Mouse (Mus musculus): ENCODE results near the gene Als2. TPM values are rescaled to one million over a fixed set of nuclear protein-coding genes. Genes with fewer than 3 reads are reported as not detected.

The Als2 gene
- total and polyA plus RNA-seq, 2 experiments from 2014 or later = 11.0 to 39.4 TPM

DNA sequence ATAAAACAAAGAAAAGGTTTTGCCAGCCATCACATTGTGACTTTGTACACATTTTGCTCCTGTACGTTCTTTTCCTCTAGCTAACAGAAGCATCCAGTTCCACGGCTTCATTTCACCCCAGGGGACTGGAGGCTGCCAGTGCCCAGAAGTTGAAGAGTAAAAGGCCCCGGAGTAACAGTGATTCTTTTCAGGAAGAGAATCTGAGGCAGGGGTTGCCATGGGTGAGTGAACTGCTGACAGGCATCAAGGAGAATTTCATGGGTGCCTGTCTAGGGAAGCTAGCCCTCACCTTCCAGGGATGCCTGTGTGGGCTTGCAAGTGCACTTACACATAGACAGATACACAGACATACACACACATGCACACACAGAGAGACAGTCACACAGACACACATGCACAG is 20.7 kb upstream of the Als2 start:
- Histone ChIP-seq H3K27ac (ENCODE audit: low read depth, low read length) (no peak overlapping the region), H3K27me3 (ENCODE audit: insufficient read depth, low read length) (no peaks in the 10 kb centered on the region), H3K9me3 (ENCODE audit: low read length) (no peaks in the 10 kb centered on the region), H3K9ac (no peak overlapping the region), H3K4me2 (ENCODE audit: low read depth) (no peak overlapping the region), H3K4me3 (ENCODE audit: low read depth, low read length) (no peak overlapping the region), H3K36me3 (ENCODE audit: insufficient read depth) (no peaks in the 10 kb centered on the region), H3K4me1 (ENCODE audit: insufficient read depth) (no peaks in the 10 kb centered on the region)
- WGBS = 23% methylated on average over 3 of the region's 3 CpGs
- no peak for TF ChIP-seq CTCF (IDR thresholded peaks at IDR 0.05; ENCODE audit: low read depth)
- DNase-seq (no peak), ATAC-seq (no peak)

DNA sequence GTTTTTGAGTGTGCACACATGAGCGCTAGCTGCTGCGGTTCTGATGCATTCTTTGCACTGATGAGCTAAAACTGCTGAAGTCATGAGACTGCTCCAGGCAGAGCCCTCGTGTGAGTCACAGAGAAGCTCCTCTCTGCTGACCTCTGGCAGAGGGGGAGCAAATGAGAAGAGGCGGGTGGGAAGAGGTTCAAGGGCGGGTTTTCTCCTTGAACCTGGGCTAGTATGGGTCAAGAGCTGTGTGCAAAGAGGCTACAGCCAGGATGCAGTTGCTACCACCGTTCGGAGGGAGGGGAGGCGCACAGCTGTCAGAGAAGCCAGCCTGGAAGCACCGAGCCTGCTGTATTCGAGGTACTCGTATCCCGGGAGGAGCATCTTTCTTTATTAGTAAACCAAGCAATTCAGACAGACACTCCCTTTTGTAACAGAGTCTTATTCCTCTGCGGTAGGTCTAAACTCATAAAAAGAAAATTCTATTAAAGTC is 19.8 kb upstream of the Als2 start, which contains the start of gene Cdk15:
TSS of gene Cdk15 (plus strand) at position 156 of the 481 bp plus-strand sequence.
- H3K27me3 ChIP-seq (ENCODE audit: insufficient read depth, low read length) = no peaks in the 10 kb centered on the region
- no peaks in the 10 kb centered on the region for H3K36me3 ChIP-seq (ENCODE audit: insufficient read depth)
- H3K9me3 ChIP-seq (ENCODE audit: low read length) = no peaks in the 10 kb centered on the region
- 27% methylated on average over 13 of the region's 13 CpGs for WGBS
- no peak for ATAC-seq
- H3K4me1 ChIP-seq (ENCODE audit: insufficient read depth) = no peaks in the 10 kb centered on the region
- DNase-seq = no peak
- H3K4me2 ChIP-seq (ENCODE audit: low read depth) = no peak within 1 kb of the TSS
- TF ChIP-seq CTCF (IDR thresholded peaks at IDR 0.05; ENCODE audit: low read depth) = no peak
- H3K4me3 ChIP-seq (ENCODE audit: low read depth, low read length) = no peak within 1 kb of the TSS
- H3K27ac ChIP-seq (ENCODE audit: low read depth, low read length) = no peak within 1 kb of the TSS
- no peak within 1 kb of the TSS for H3K9ac ChIP-seq

DNA sequence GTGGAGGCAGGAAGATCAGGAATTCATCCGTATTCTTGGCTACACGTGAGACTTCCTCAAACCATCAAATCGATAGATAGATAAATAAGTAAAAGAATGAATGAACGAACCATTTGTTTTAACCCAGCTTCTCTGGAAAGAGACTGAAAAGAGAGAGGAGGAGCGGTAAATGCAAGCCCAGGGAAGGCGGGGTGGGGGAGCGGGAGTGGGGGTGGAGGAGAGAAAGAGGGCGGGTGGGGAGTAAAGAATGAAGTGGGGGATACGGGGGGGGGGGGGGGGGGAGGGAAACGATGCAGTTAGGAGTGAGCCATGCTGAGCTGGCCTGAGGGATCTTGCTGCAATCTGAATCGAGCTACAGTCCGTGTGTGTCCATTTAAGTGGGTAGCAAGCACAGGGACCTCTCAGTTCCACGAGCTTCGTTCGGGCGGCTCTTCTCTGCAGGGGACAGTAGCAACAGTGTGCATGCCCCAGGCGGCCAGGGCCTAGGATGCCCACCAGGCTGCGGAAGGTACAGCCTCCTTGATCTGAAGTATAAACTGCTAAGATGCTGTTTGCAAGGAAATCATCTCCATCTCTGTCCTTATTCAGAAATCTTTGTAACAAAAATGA is 16.4 kb upstream of the Als2 start:
- Histone ChIP-seq H3K27me3 (ENCODE audit: insufficient read depth, low read length) (no peaks in the 10 kb centered on the region), H3K4me1 (ENCODE audit: insufficient read depth) (no peaks in the 10 kb centered on the region), H3K4me3 (ENCODE audit: low read depth, low read length) (peak overlapping the region; percentile 27), H3K9ac (peak overlapping the region; percentile 48), H3K36me3 (ENCODE audit: insufficient read depth) (no peaks in the 10 kb centered on the region), H3K27ac (ENCODE audit: low read depth, low read length) (no peak overlapping the region), H3K4me2 (ENCODE audit: low read depth) (peak overlapping the region; percentile 53), H3K9me3 (ENCODE audit: low read length) (no peaks in the 10 kb centered on the region)
- DNase-seq (peak; percentile 9), ATAC-seq (peak; percentile 63)
- WGBS = 5% methylated on average over 16 of the region's 18 CpGs
- TF ChIP-seq CTCF (IDR thresholded peaks at IDR 0.05; ENCODE audit: low read depth) = no peak

DNA sequence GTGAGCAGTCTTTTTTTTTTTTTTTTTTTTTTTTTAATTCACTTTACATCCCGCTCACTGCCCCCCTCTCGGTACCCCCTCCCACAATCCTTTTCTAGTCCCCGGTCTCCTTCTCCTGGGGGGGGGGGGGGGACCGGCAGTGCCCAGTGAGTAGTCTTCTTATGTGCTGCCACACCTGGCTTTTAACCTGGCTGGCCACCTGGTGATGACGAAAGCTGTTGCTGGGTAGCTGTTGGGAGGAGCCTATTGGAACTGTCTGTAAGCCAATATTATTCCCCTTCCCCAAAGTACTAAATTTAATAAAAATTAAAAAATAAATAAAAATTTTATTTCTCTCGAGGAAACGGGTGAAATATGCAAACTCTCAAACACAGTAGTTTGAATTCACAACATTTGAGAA is 15.7 kb upstream of the Als2 start:
- ATAC-seq (no peak), DNase-seq (no peak)
- Histone ChIP-seq H3K27me3 (ENCODE audit: insufficient read depth, low read length) (no peaks in the 10 kb centered on the region), H3K4me3 (ENCODE audit: low read depth, low read length) (peak overlapping the region; percentile 27), H3K9ac (peak overlapping the region; percentile 48; the same call in 1 of the 2 replicates), H3K4me1 (ENCODE audit: insufficient read depth) (no peaks in the 10 kb centered on the region), H3K9me3 (ENCODE audit: low read length) (no peaks in the 10 kb centered on the region), H3K4me2 (ENCODE audit: low read depth) (peak overlapping the region; percentile 53), H3K36me3 (ENCODE audit: insufficient read depth) (no peaks in the 10 kb centered on the region), H3K27ac (ENCODE audit: low read depth, low read length) (no peak overlapping the region)
- no peak for TF ChIP-seq CTCF (IDR thresholded peaks at IDR 0.05; ENCODE audit: low read depth)
- 17% methylated on average over 7 of the region's 7 CpGs for WGBS

DNA sequence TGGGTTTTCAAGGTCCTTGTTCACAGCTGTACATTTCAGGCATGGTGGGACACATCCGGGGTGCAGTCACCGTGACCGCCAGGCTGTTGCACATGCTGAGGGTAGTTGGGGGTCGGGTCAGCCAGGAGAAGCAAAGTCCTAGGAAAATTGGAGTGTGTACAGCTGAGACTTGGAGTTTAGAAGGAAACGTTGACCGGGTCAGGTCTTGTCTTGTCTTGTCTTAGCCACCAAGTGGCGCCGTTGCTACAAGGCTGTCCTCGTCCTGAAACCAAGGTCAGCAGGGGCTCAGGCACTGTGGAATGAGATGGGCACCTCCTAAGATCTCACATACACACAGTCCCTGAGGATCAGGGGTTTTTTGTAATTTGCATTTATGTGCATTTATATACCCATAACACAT is 10.6 kb upstream of the Als2 start:
- 7% methylated on average over 9 of the region's 9 CpGs for WGBS

DNA sequence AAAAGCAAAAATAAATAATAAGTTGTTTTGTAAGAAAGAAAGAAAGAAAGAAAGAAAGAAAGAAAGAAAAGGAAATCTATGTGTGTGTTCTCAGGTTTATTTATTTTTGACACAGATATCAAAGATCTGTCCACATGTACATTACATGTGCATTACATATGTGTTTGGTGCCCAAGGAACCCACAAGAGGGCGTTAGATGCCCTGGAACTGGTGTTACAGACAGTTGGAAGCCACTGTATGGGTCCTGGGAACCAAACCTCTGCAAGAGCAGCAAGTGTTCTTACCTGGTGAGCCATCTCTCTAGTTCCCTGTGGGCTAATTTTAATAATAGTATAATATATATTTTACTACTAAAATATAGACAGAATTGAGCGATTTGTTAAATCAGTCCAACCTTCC is 6.7 kb upstream of the Als2 start:
- no peaks in the 10 kb centered on the region for H3K27me3 ChIP-seq (ENCODE audit: insufficient read depth, low read length)
- ATAC-seq = no peak
- WGBS = 65% methylated on average over 2 of the region's 2 CpGs

More for the DNA sequence above, 10.6 kb upstream of the Als2 start:
- Histone ChIP-seq H3K4me3 (ENCODE audit: low read depth, low read length) (no peak overlapping the region), H3K4me2 (ENCODE audit: low read depth) (no peak overlapping the region), H3K9ac (no peak overlapping the region), H3K36me3 (ENCODE audit: insufficient read depth) (no peaks in the 10 kb centered on the region), H3K27ac (ENCODE audit: low read depth, low read length) (no peak overlapping the region), H3K9me3 (ENCODE audit: low read length) (no peaks in the 10 kb centered on the region), H3K4me1 (ENCODE audit: insufficient read depth) (no peaks in the 10 kb centered on the region), H3K27me3 (ENCODE audit: insufficient read depth, low read length) (no peaks in the 10 kb centered on the region)
- DNase-seq (peak; percentile 40), ATAC-seq (peak; percentile 45; the same call in 1 of the 2 replicates)
- peak; percentile 72 for TF ChIP-seq CTCF (IDR thresholded peaks at IDR 0.05; ENCODE audit: low read depth)

DNA sequence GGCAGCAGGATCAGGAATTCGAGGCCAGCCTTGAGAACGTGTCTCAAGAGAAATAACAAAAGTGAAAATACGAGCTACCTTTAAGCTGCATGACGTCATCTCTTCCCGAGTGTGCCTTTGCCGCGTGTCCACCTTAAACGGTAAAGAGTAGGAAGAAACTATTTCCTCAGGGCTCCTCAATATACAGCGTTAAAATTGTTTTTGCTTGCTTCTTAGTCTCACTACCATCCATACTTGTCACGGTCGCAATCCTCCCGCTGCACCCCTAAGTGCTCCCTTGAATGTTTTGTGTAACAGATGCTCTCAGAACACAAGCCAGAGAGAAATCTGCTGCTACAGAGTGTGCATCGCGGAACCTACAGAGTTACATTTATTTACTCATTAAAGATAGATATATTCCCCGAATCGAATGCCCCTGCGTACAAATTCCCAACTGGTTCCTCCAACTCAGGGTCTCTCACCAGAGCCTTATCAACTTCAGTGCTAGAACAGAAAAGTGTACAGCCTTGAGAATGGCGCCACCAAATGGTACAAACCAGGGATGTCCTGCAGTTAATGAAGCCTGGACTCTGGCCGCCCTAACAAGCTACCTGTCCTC is 682 bp upstream of the Als2 start:
- H3K27ac ChIP-seq (ENCODE audit: low read depth, low read length) = peak overlapping the region; percentile 4; the same call in 1 of the 2 replicates
- no peak for DNase-seq
- ATAC-seq = peak; percentile 14
- H3K4me3 ChIP-seq (ENCODE audit: low read depth, low read length) = peak overlapping the region; percentile 68
- peak overlapping the region; percentile 60 for H3K4me2 ChIP-seq (ENCODE audit: low read depth)
- peak; percentile 68 for TF ChIP-seq CTCF (IDR thresholded peaks at IDR 0.05; ENCODE audit: low read depth)
- WGBS = under 1% methylated on average over 19 of the region's 19 CpGs
- H3K9ac ChIP-seq = peak overlapping the region; percentile 81
- H3K9me3 ChIP-seq (ENCODE audit: low read length) = no peaks in the 10 kb centered on the region
- no peaks in the 10 kb centered on the region for H3K36me3 ChIP-seq (ENCODE audit: insufficient read depth)
- no peaks in the 10 kb centered on the region for H3K27me3 ChIP-seq (ENCODE audit: insufficient read depth, low read length)
- 0 out of 2 replicates have a peak, but pooled peaks cover 6% of the 10 kb centered on the region for H3K4me1 ChIP-seq (ENCODE audit: insufficient read depth)

More for the DNA sequence above, 6.7 kb upstream of the Als2 start:
- DNase-seq = no peak
- Histone ChIP-seq H3K4me1 (ENCODE audit: insufficient read depth) (no peaks in the 10 kb centered on the region), H3K4me3 (ENCODE audit: low read depth, low read length) (no peak overlapping the region), H3K9ac (no peak overlapping the region), H3K4me2 (ENCODE audit: low read depth) (no peak overlapping the region), H3K9me3 (ENCODE audit: low read length) (no peaks in the 10 kb centered on the region), H3K36me3 (ENCODE audit: insufficient read depth) (no peaks in the 10 kb centered on the region), H3K27ac (ENCODE audit: low read depth, low read length) (no peak overlapping the region)
- no peak for TF ChIP-seq CTCF (IDR thresholded peaks at IDR 0.05; ENCODE audit: low read depth)

Measured in forebrain, postnatal 0 days (tissue).